ENCODE assay signal across 23 mouse cellular contexts in genomic region chr7:101443093-101443492, GRCm38 (mm10). TPM values are rescaled to one million over a fixed set of nuclear protein-coding genes. Genes with fewer than 3 reads are reported as not detected.
DNase-seq lines count a peak whose midpoint lies in the region; ATAC-seq and TF ChIP-seq lines count a peak whose summit lies in the region.
"Had no signal": no experiment of that assay in that cellular context is flagged by ENCODE, and none has a peak within 500 bp of the region (broad histone marks: within the 10 kb centered on the region; RNA-seq: fewer than 3 reads in every experiment).

No protein-coding gene starts in this region.

- H3K4me3 ChIP-seq in forebrain, postnatal 0 days (ENCODE audit: low read depth, low read length) = no peak overlapping the region
- H3K4me3 ChIP-seq in forebrain, embryonic 13.5 days = no peak overlapping the region
- H3K4me3 ChIP-seq in layer of hippocampus, adult 2 months = no peak overlapping the region
- H3K4me3 ChIP-seq in hindbrain, embryonic 15.5 days = no peak overlapping the region
- no peak overlapping the region for H3K4me3 ChIP-seq in hindbrain, postnatal 0 days (ENCODE audit: low read length)
- H3K4me3 ChIP-seq: embryonic facial prominence, embryonic 13.5 days; heart, embryonic 10.5 days had no signal

- WGBS in forebrain, postnatal 0 days = 62% methylated on average over 10 of the region's 10 CpGs
- WGBS in forebrain, embryonic 13.5 days = 64% methylated on average over 10 of the region's 10 CpGs
- 58% methylated on average over 10 of the region's 10 CpGs for WGBS in hindbrain, embryonic 15.5 days
- WGBS in hindbrain, postnatal 0 days = 53% methylated on average over 10 of the region's 10 CpGs

- no peaks in the 10 kb centered on the region for H3K9me3 ChIP-seq in forebrain, postnatal 0 days (ENCODE audit: low read length)
- no peaks in the 10 kb centered on the region for H3K9me3 ChIP-seq in forebrain, embryonic 13.5 days (replicated peaks)
- H3K9me3 ChIP-seq in hindbrain, embryonic 15.5 days = no peaks in the 10 kb centered on the region
- H3K9me3 ChIP-seq in hindbrain, postnatal 0 days (ENCODE audit: low read length) = no peaks in the 10 kb centered on the region
- H3K9me3 ChIP-seq: embryonic facial prominence, embryonic 13.5 days; heart, embryonic 10.5 days had no signal

- no peaks in the 10 kb centered on the region for H3K27me3 ChIP-seq in forebrain, postnatal 0 days (ENCODE audit: insufficient read depth, low read length)
- H3K27me3 ChIP-seq in forebrain, embryonic 13.5 days = no peaks in the 10 kb centered on the region
- H3K27me3 ChIP-seq in hindbrain, embryonic 15.5 days = no peaks in the 10 kb centered on the region
- H3K27me3 ChIP-seq in hindbrain, postnatal 0 days (ENCODE audit: insufficient read depth, low read length) = no peaks in the 10 kb centered on the region

- no peak for DNase-seq in forebrain, postnatal 0 days
- no peak for DNase-seq in layer of hippocampus, adult 2 months (ENCODE audit: low spot score in 2 of 2)
- DNase-seq in layer of hippocampus, adult 8-10 months (ENCODE audit: low spot score in 2 of 2) = no peak
- no peak for DNase-seq in hindbrain, postnatal 0 days (ENCODE audit: low spot score)
- DNase-seq in Muller cell, postnatal 12 days (ENCODE audit: inconsistent ontology term) = no peak
- DNase-seq in adrenal gland, adult 18-20 months (ENCODE audit: low spot score in 2 of 2) = no peak
- DNase-seq: adrenal gland, postnatal 10 days; cerebellum, adult 11-12 months; cerebellum, adult 9-10 months; cerebellum, postnatal 25 days; gastrocnemius, postnatal 10 days; heart, adult 18-20 months; heart, postnatal 10 days; heart, postnatal 4 days had no signal

- no peaks in the 10 kb centered on the region for H3K36me3 ChIP-seq in forebrain, postnatal 0 days (ENCODE audit: insufficient read depth)
- no peaks in the 10 kb centered on the region for H3K36me3 ChIP-seq in forebrain, embryonic 13.5 days (ENCODE audit: poor library complexity, severe bottlenecking)
- H3K36me3 ChIP-seq in hindbrain, embryonic 15.5 days = no peaks in the 10 kb centered on the region
- H3K36me3 ChIP-seq in hindbrain, postnatal 0 days (ENCODE audit: insufficient read depth, low read length) = no peaks in the 10 kb centered on the region
- H3K36me3 ChIP-seq: embryonic facial prominence, embryonic 13.5 days; heart, embryonic 10.5 days had no signal

- H3K27ac ChIP-seq in forebrain, postnatal 0 days (ENCODE audit: low read depth, low read length) = peak overlapping the region; percentile 10; the same call in 1 of the 2 replicates
- H3K27ac ChIP-seq in forebrain, embryonic 13.5 days = no peak overlapping the region
- H3K27ac ChIP-seq in layer of hippocampus, adult 2 months = 0 out of 2 replicates have a peak overlapping the region, but pooled peaks have one; percentile 37
- H3K27ac ChIP-seq in hindbrain, embryonic 15.5 days (replicated peaks) = 0 out of 2 replicates have a peak overlapping the region, but pooled peaks have one; percentile 21
- H3K27ac ChIP-seq in hindbrain, postnatal 0 days = peak overlapping the region; percentile 32; the same call in 1 of the 2 replicates
- H3K27ac ChIP-seq: embryonic facial prominence, embryonic 13.5 days; heart, embryonic 10.5 days had no signal

- H3K4me1 ChIP-seq in forebrain, postnatal 0 days (ENCODE audit: insufficient read depth) = 0 out of 2 replicates have a peak, but pooled peaks cover 4% of the 10 kb centered on the region
- H3K4me1 ChIP-seq in forebrain, embryonic 13.5 days = no peaks in the 10 kb centered on the region
- H3K4me1 ChIP-seq in hindbrain, embryonic 15.5 days (replicated peaks) = peaks cover 13% of the 10 kb centered on the region; the same call in 1 of the 2 replicates
- H3K4me1 ChIP-seq in hindbrain, postnatal 0 days (ENCODE audit: insufficient read depth, low read length) = 0 out of 2 replicates have a peak, but pooled peaks cover 3% of the 10 kb centered on the region
- H3K4me1 ChIP-seq: embryonic facial prominence, embryonic 13.5 days had no signal

- no peak overlapping the region for H3K9ac ChIP-seq in forebrain, postnatal 0 days
- no peak overlapping the region for H3K9ac ChIP-seq in forebrain, embryonic 13.5 days
- H3K9ac ChIP-seq in hindbrain, embryonic 15.5 days = no peak overlapping the region
- H3K9ac ChIP-seq in hindbrain, postnatal 0 days (replicated peaks; ENCODE audit: low read length) = no peak overlapping the region
- H3K9ac ChIP-seq: embryonic facial prominence, embryonic 13.5 days had no signal

- H3K4me2 ChIP-seq in forebrain, postnatal 0 days (ENCODE audit: low read depth) = no peak overlapping the region
- H3K4me2 ChIP-seq in forebrain, embryonic 13.5 days = no peak overlapping the region
- H3K4me2 ChIP-seq in hindbrain, embryonic 15.5 days = no peak overlapping the region
- H3K4me2 ChIP-seq in hindbrain, postnatal 0 days (ENCODE audit: low read depth, low read length) = no peak overlapping the region
- H3K4me2 ChIP-seq: embryonic facial prominence, embryonic 13.5 days had no signal

- no peak for TF ChIP-seq CTCF in forebrain, postnatal 0 days (IDR thresholded peaks at IDR 0.05; ENCODE audit: low read depth)
- no peak for TF ChIP-seq CTCF in layer of hippocampus, adult 2 months (conservative IDR thresholded peaks at IDR 0.05)
- no peak for TF ChIP-seq CTCF in hindbrain, postnatal 0 days (IDR thresholded peaks at IDR 0.05; ENCODE audit: low read depth)

- peak; percentile 79 for ATAC-seq in forebrain, postnatal 0 days
- no peak for ATAC-seq in forebrain, embryonic 13.5 days
- 0 out of 2 replicates have a peak, but pooled peaks have one; percentile 21 for ATAC-seq in hindbrain, embryonic 15.5 days (ENCODE audit: low FRiP score, low read depth)
- ATAC-seq in hindbrain, postnatal 0 days = peak; percentile 33
- ATAC-seq: inflammation-experienced regulatory T-cells, adult 6 months; intestine, postnatal 0 days had no signal

RNA-seq across cellular contexts. Expression of gene Pde2a, which starts 21.6 kb away (rescaled TPM):
- 94.2 and 104 TPM in 2 replicates for total RNA-seq in forebrain, postnatal 0 days (2014; rRNA removed)
- 66.2 and 72.4 TPM in 2 replicates for polyA plus RNA-seq in forebrain, postnatal 0 days (2015; fragmentation: Nextera tagmentation; extraction: Ambion mirVana)
- 26.2 and 32.2 TPM in 2 replicates for polyA plus RNA-seq in forebrain, embryonic 13.5 days (2015; fragmentation: Nextera tagmentation; extraction: Ambion mirVana)
- total RNA-seq in layer of hippocampus, adult 2 months (2021) = 100 to 1,000 TPM; 300 to 318 TPM
- 100 to 1,000 TPM; 320 to 356 (median 336) TPM for total RNA-seq in layer of hippocampus, adult 8-10 months (2022)
- 31.3 and 34.8 TPM in 2 replicates for polyA plus RNA-seq in hindbrain, embryonic 15.5 days (2015; fragmentation: Nextera tagmentation; extraction: Ambion mirVana)
- 54.4 and 55.8 TPM in 2 replicates for total RNA-seq in hindbrain, postnatal 0 days (2014; rRNA removed)
- polyA plus RNA-seq in hindbrain, postnatal 0 days (2015; fragmentation: Nextera tagmentation; extraction: Ambion mirVana) = 26.7 and 27.1 TPM in 2 replicates
- 100 to 1,000 TPM; 157 to 186 TPM for total RNA-seq in adrenal gland, adult 18-20 months (2021)

RNA-seq across cellular contexts. Expression of gene Gm45837, which starts 32.4 kb away (rescaled TPM):
- total RNA-seq in forebrain, postnatal 0 days (2014; rRNA removed) = not detected in 2 replicates
- polyA plus RNA-seq in forebrain, postnatal 0 days (2015; fragmentation: Nextera tagmentation; extraction: Ambion mirVana) = not detected in 2 replicates
- not detected in 2 replicates for polyA plus RNA-seq in forebrain, embryonic 13.5 days (2015; fragmentation: Nextera tagmentation; extraction: Ambion mirVana)
- total RNA-seq in layer of hippocampus, adult 2 months (2021) = 1 to 10 TPM in 1 of 2 experiments, not detected in 1; 2.4 TPM
- 1 to 10 TPM in 1 of 4 experiments, not detected in 3; 1.8 TPM for total RNA-seq in layer of hippocampus, adult 8-10 months (2022)
- not detected in 2 replicates for polyA plus RNA-seq in hindbrain, embryonic 15.5 days (2015; fragmentation: Nextera tagmentation; extraction: Ambion mirVana)
- total RNA-seq in hindbrain, postnatal 0 days (2014; rRNA removed) = not detected in 2 replicates
- not detected in 2 replicates for polyA plus RNA-seq in hindbrain, postnatal 0 days (2015; fragmentation: Nextera tagmentation; extraction: Ambion mirVana)
- total RNA-seq in adrenal gland, adult 18-20 months (2021) = 1 to 10 TPM in 1 of 2 experiments, not detected in 1; 3.4 TPM
- total RNA-seq: ES-E14; gastrocnemius, postnatal 4 days; heart, postnatal 10 days had no signal
- polyA plus RNA-seq: heart, embryonic 10.5 days; heart, embryonic 14.5 days; intestine, postnatal 0 days had no signal
